Mouse (Mus musculus) cerebellum, adult 9-10 months (tissue): Measurements from ENCODE around the gene Rpl41.

Source experiments
- DNase-seq: peaks from one replicate; pipeline ENCODE4 v3.0.0; 2022

Gene Rpl41

GRCm38 (mm10) chr10:128548947-128549681 lies at the start of gene Rpl41:
Gene Rpl41, minus strand, starts transcription at chr10:128549305.
- peak; percentile 98 for DNase-seq

GRCm38 (mm10) chr10:128598476-128598875 lies 49.4 kb upstream of the Rpl41 start:
- no peak for DNase-seq

- DNase-seq: no peak
Observed at GRCm38 (mm10) chr10:128592797-128593196, 43.7 kb upstream of the Rpl41 start.

- DNase-seq: no peak
Observed at GRCm38 (mm10) chr10:128591436-128591835, 42.3 kb upstream of the Rpl41 start.

GRCm38 (mm10) chr10:128590193-128590690 lies 41.1 kb upstream of the Rpl41 start:
- DNase-seq: peak; percentile 67

GRCm38 (mm10) chr10:128589464-128590192 lies 40.5 kb upstream of the Rpl41 start, which contains the start of gene Erbb3:
Gene Erbb3, minus strand, starts transcription at chr10:128589652.
- DNase-seq: no peak

GRCm38 (mm10) chr10:128588775-128589463 lies 39.8 kb upstream of the Rpl41 start:
- DNase-seq: no peak

GRCm38 (mm10) chr10:128588136-128588535 lies 39.0 kb upstream of the Rpl41 start:
- DNase-seq: no peak

GRCm38 (mm10) chr10:128587697-128588096 lies 38.6 kb upstream of the Rpl41 start:
- DNase-seq: no peak

GRCm38 (mm10) chr10:128587120-128587519 lies 38.0 kb upstream of the Rpl41 start:
- DNase-seq: no peak

- no peak for DNase-seq
Observed at GRCm38 (mm10) chr10:128586546-128586945, 37.4 kb upstream of the Rpl41 start.

- no peak for DNase-seq
Observed at GRCm38 (mm10) chr10:128584386-128584785, 35.3 kb upstream of the Rpl41 start.

- DNase-seq: peak; percentile 57
Observed at GRCm38 (mm10) chr10:128583644-128584043, 34.5 kb upstream of the Rpl41 start.

- no peak for DNase-seq
Observed at GRCm38 (mm10) chr10:128579731-128580130, 30.6 kb upstream of the Rpl41 start.

- no peak for DNase-seq
Observed at GRCm38 (mm10) chr10:128579298-128579697, 30.2 kb upstream of the Rpl41 start.

- no peak for DNase-seq
Observed at GRCm38 (mm10) chr10:128578330-128578729, 29.2 kb upstream of the Rpl41 start.

- DNase-seq: no peak
Observed at GRCm38 (mm10) chr10:128575063-128575462, 26.0 kb upstream of the Rpl41 start.

GRCm38 (mm10) chr10:128565788-128566531 lies 16.9 kb upstream of the Rpl41 start, which contains the start of gene Pa2g4:
Gene Pa2g4, minus strand, starts transcription at chr10:128565987.
- DNase-seq: peak; percentile 97

GRCm38 (mm10) chr10:128565206-128565787 lies 16.2 kb upstream of the Rpl41 start:
- peak; percentile 44 for DNase-seq

GRCm38 (mm10) chr10:128563544-128563943 lies 14.4 kb upstream of the Rpl41 start:
- no peak for DNase-seq

GRCm38 (mm10) chr10:128556963-128557362 lies 7.9 kb upstream of the Rpl41 start:
- no peak for DNase-seq

- DNase-seq: no peak
Observed at GRCm38 (mm10) chr10:128556286-128556685, 7.2 kb upstream of the Rpl41 start.
